Mouse (Mus musculus): ENCODE data around the gene Dgki. TPM values are rescaled to one million over a fixed set of nuclear protein-coding genes. Genes with fewer than 3 reads are reported as not detected.

The Dgki gene
- 0.07 and 0.08 TPM in 2 replicates for polyA plus RNA-seq (2012; rRNA removed)

DNA sequence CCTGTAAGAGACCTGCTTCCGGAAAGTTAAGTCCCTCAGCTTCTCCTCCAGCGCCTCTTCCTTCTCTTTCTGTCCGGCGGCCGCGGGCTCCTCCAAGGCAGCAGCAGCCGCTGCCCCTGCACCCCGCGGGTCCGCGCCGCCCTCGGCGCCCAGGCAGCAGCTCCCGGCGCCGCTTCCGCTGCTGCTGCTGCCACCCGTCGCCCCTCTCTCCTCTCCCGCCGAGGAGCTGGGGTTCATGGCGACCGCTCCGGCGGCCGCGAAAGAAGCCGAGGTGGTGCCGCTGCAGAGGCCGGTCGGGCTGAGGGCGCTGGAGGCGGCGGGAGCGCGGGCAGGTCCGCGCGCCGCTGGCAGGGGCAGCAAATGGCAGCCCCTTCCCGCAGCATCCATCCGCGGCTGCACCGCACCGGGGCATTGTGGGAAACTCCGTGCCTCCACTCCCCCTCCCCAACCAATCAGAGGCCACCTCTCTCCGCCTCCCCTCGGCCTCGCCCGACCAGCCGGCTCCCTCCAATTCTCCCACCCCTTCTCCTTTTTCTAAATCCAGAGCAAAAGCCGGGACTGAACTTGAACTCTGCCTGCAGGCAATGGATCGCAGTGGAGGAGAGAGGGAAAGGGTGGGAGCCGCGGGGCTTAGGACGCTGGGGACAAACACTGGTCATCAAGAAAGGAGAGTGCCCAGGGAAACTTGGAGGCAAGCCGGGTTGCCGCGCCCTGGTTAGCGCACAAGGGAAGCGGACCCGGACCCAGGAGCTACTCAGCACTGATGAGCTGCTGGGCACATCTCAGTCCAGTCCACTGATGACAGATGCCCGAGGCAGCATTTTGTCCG lies at the start of gene Dgki:
Dgki (minus strand) TSS at position 623 of the 829 bp plus-strand sequence.

DNA sequence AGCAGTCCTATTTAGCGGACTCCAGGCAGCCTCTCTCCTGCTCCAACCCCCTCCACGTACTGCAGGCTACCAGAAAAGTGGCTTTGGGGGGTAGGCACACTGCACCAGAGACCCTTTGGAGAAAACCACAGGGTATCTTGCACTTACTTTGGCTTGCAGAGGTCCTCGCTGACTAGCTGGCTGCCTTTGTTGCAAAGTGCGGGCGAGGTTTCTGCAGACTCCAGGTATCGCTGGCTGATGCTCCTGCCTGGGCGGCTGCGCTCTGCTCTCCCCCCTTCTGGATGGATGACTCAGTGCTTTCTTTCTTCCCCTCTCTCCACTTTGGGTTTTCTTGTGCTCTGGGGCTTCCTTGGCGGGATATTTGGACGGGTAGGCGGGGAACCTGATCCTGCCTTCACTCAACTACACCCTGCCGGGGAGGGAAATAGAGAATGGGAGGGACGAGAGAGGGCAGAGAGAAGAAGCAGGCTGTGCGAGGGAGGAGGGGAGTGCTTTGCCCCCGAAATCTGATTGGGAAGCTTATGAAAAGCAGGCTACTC lies 490.2 kb downstream of the Dgki start, which contains the start of gene Ptn:
Ptn (minus strand) TSS at position 474 of the 539 bp plus-strand sequence.

Other genes starting within 250 kb of the Dgki start
- gene Creb3l2, start 142.0 kb upstream of the Dgki start, polyA plus RNA-seq (2012; rRNA removed), result 2.5 and 3.7 TPM in 2 replicates
- 34.7 and 43.0 TPM in 2 replicates for gene Akr1d1, start 230.0 kb upstream of the Dgki start, polyA plus RNA-seq (2012; rRNA removed)

All from liver, embryonic 18 days (tissue).